ENCODE assay signal across 8 mouse cellular contexts in the genomic region with DNA sequence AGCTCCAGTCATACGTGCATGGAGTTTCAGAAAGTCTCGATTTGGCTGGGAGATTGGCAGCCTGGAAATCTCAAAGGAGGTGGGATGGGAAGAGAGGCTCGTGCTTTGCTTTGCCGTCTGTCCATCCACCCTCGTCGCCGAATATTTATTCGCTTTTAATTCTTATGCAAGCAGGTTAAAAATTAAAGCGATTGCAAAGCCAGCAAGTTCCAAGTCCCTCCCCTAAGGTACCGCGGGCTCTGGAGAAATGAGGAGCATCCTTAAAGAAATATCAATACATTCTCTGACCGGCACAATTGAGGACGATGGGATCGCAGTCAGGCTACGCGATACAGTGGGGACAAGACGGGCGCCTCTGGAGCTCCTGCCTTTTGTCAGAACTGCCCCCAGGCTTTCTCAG. TPM values are rescaled to one million over a fixed set of nuclear protein-coding genes. Genes with fewer than 3 reads are reported as not detected.
A peak's percentile ranks its signal among the peaks of the same experiment; 100 is the strongest.
DNase-seq lines count a peak whose midpoint lies in the region; ATAC-seq and TF ChIP-seq lines count a peak whose summit lies in the region.

No protein-coding gene starts in this region.

- no peaks in the 10 kb centered on the region for H3K9me3 ChIP-seq in heart, embryonic 12.5 days (replicated peaks)
- no peaks in the 10 kb centered on the region for H3K9me3 ChIP-seq in hindbrain, embryonic 13.5 days
- no peaks in the 10 kb centered on the region for H3K9me3 ChIP-seq in midbrain, embryonic 12.5 days

- peak overlapping the region; percentile 54 for H3K4me3 ChIP-seq in heart, embryonic 12.5 days
- H3K4me3 ChIP-seq in heart, adult 2 months, result no peak overlapping the region
- peak overlapping the region; percentile 56 for H3K4me3 ChIP-seq in hindbrain, embryonic 13.5 days
- H3K4me3 ChIP-seq in midbrain, embryonic 12.5 days, result peak overlapping the region; percentile 56

- TF ChIP-seq POLR2A in heart, adult 2 months (IDR thresholded peaks at IDR 0.05; ENCODE audit: insufficient read depth, low read depth, low read length), result no peak

- H3K79me2 ChIP-seq in heart, adult 2 months (replicated peaks; ENCODE audit: control insufficient read depth, insufficient read depth, low read length), result no peaks in the 10 kb centered on the region

- no peak for TF ChIP-seq EP300 in heart, adult 2 months (IDR thresholded peaks at IDR 0.05; ENCODE audit: insufficient read depth, low read depth, low read length)

- ATAC-seq in heart, embryonic 12.5 days (ENCODE audit: insufficient number of reproducible peaks, low FRiP score), result no peak
- no peak for ATAC-seq in hindbrain, embryonic 13.5 days (ENCODE audit: low FRiP score)
- no peak for ATAC-seq in midbrain, embryonic 12.5 days (ENCODE audit: low FRiP score, low read depth)

- no peak overlapping the region for H3K9ac ChIP-seq in heart, embryonic 12.5 days
- no peak overlapping the region for H3K9ac ChIP-seq in heart, adult 2 months (ENCODE audit: low read depth, low read length)
- peak overlapping the region; percentile 74 for H3K9ac ChIP-seq in hindbrain, embryonic 13.5 days
- peak overlapping the region; percentile 59 for H3K9ac ChIP-seq in midbrain, embryonic 12.5 days (replicated peaks)

- no peak for TF ChIP-seq CTCF in heart, adult 2 months (IDR thresholded peaks at IDR 0.05)

- under 1% methylated on average over 18 of the region's 18 CpGs for WGBS in heart, embryonic 12.5 days
- WGBS in heart, adult 2 months, result 3% methylated on average over 18 of the region's 18 CpGs
- under 1% methylated on average over 18 of the region's 18 CpGs for WGBS in hindbrain, embryonic 13.5 days
- 1% methylated on average over 18 of the region's 18 CpGs for WGBS in midbrain, embryonic 12.5 days

- H3K36me3 ChIP-seq in heart, embryonic 12.5 days, result no peaks in the 10 kb centered on the region
- no peaks in the 10 kb centered on the region for H3K36me3 ChIP-seq in heart, adult 2 months (ENCODE audit: control insufficient read depth, insufficient read depth, low read length)
- no peaks in the 10 kb centered on the region for H3K36me3 ChIP-seq in hindbrain, embryonic 13.5 days
- no peaks in the 10 kb centered on the region for H3K36me3 ChIP-seq in midbrain, embryonic 12.5 days

- H3K27me3 ChIP-seq in heart, embryonic 12.5 days (replicated peaks), result peaks cover 99% of the 10 kb centered on the region
- peaks cover 20% of the 10 kb centered on the region for H3K27me3 ChIP-seq in heart, adult 2 months (ENCODE audit: control insufficient read depth, insufficient read depth, low read length)
- peaks cover 100% of the 10 kb centered on the region for H3K27me3 ChIP-seq in hindbrain, embryonic 13.5 days
- H3K27me3 ChIP-seq in midbrain, embryonic 12.5 days, result peaks cover 98% of the 10 kb centered on the region

- no peak for DNase-seq in heart, adult 2 months
- peak; percentile 26 for DNase-seq in ZHBTc4 (ENCODE audit: low read depth, low spot score)
- DNase-seq in spleen, postnatal 4 days (ENCODE audit: low spot score in 2 of 2), result no peak
- DNase-seq in right cerebral cortex, postnatal 36 days (ENCODE audit: low spot score in 2 of 2), result no peak
- DNase-seq in right cerebral cortex, postnatal 25 days, result no peak

- H3K4me2 ChIP-seq in heart, embryonic 12.5 days, result peak overlapping the region; percentile 92
- H3K4me2 ChIP-seq in hindbrain, embryonic 13.5 days, result peak overlapping the region; percentile 88
- H3K4me2 ChIP-seq in midbrain, embryonic 12.5 days (replicated peaks), result peak overlapping the region; percentile 86

- intact Hi-C loops in heart, adult 2 months (cut with DNase I), result loop anchor here (5.0 kb wide), 2 partner anchors 572 to 812 kb away; no protein-coding TSS in a partner anchor

- H3K4me1 ChIP-seq in heart, embryonic 12.5 days (replicated peaks), result peaks cover 28% of the 10 kb centered on the region
- H3K4me1 ChIP-seq in heart, adult 2 months (ENCODE audit: control insufficient read depth, insufficient read depth, low read length), result no peaks in the 10 kb centered on the region
- H3K4me1 ChIP-seq in hindbrain, embryonic 13.5 days (replicated peaks), result peaks cover 47% of the 10 kb centered on the region
- peaks cover 35% of the 10 kb centered on the region for H3K4me1 ChIP-seq in midbrain, embryonic 12.5 days

- no peak overlapping the region for H3K27ac ChIP-seq in heart, embryonic 12.5 days (ENCODE audit: poor library complexity, severe bottlenecking)
- no peak overlapping the region for H3K27ac ChIP-seq in heart, adult 2 months
- peak overlapping the region; percentile 62; the same call in 1 of the 2 replicates for H3K27ac ChIP-seq in hindbrain, embryonic 13.5 days
- H3K27ac ChIP-seq in midbrain, embryonic 12.5 days (replicated peaks), result peak overlapping the region; percentile 65; the same call in 1 of the 2 replicates

RNA-seq across cellular contexts. Expression of gene Shh, which starts 1.5 kb away (rescaled TPM):
- polyA plus RNA-seq in heart, embryonic 12.5 days (2016; fragmentation: Nextera tagmentation; extraction: Ambion mirVana), result 0.09 and 0.30 TPM in 2 replicates
- not detected for total RNA-seq in heart, adult 2 months (2021)
- not detected in 2 replicates for polyA plus RNA-seq in heart, adult 2 months (2012; rRNA removed)
- polyA plus RNA-seq in hindbrain, embryonic 13.5 days (2015; fragmentation: Nextera tagmentation; extraction: Ambion mirVana), result 1.6 and 1.8 TPM in 2 replicates
- polyA plus RNA-seq in midbrain, embryonic 12.5 days (2016; fragmentation: Nextera tagmentation; extraction: Ambion mirVana), result 4.5 and 5.1 TPM in 2 replicates

Comparison
In these comparisons a context has a peak if more than half of its experiments do, and no peak if none do; other contexts are left out.
1. H3K27ac ChIP-seq: peak in hindbrain, embryonic 13.5 days (single experiment) and midbrain, embryonic 12.5 days (single experiment); none in heart, embryonic 12.5 days (single experiment) and heart, adult 2 months (single experiment).
2. H3K9ac ChIP-seq: peak in hindbrain, embryonic 13.5 days (single experiment) and midbrain, embryonic 12.5 days (single experiment); none in heart, embryonic 12.5 days (single experiment) and heart, adult 2 months (single experiment).
3. Peak in every context shown above with its lines, with median percentiles within 50 percentile points of each other: H3K4me2 ChIP-seq.